Mouse (Mus musculus): ENCODE measurements around the gene Cep112.

DNA sequence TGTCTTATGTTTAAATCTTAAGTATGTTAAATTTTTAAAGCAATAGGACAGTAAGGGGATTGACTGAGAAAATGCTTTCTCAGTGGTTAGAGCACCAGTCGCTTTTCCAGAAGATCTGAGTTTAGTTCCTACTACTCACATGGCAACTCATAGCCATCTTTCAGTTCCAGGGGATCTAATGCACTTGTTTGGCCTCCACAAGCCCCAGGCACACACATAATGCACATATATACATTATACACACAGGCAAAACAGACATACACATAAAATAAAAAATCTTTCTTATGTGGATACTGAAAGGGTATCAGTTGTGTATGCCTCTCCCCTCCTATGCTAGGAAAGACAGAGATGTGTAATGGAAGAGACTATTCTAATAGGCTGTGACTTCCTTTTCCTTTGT lies 426.8 kb downstream of the Cep112 start:
- no peak for TF ChIP-seq CTCF (conservative IDR thresholded peaks at IDR 0.05; ENCODE audit: insufficient read depth, insufficient read length, low read depth, low read length)
- TF ChIP-seq POLR2A (IDR thresholded peaks at IDR 0.05; ENCODE audit: low read depth, low read length), result no peak

All from kidney, adult 2 months (tissue).